Mouse (Mus musculus) embryonic facial prominence, embryonic 15.5 days (tissue): ENCODE measurements around the gene Npb. TPM values are rescaled to one million over a fixed set of nuclear protein-coding genes. Genes with fewer than 3 reads are reported as not detected.
"Not testable (repeated sequence)": the region's sequence is repeated elsewhere in the genome, so short reads cannot be mapped to it uniquely, and the experiment has no call there.

Experiments used
- ATAC-seq: fragments of 200-750 bp; cut with Nextera tagmentation; 2 replicates; pipeline ENCODE4 v1.8.0; 2017; ENCODE audit warnings: low read depth, moderate TSS enrichment; ENCODE audit not compliant: insufficient number of reproducible peaks, low FRiP score, low TSS enrichment
- H3K27ac ChIP-seq: fragments of 300-500 bp; sonication (generic); replicated peaks from 2 replicates; pipeline ENCODE4 v1.5.1; 2015; ENCODE audit warnings: mild to moderate bottlenecking, inconsistent platforms
- H3K27me3 ChIP-seq: fragments of 300-500 bp; sonication (generic); 2 replicates; pipeline ENCODE4 v1.6.1; 2015; ENCODE audit warnings: inconsistent platforms
- H3K36me3 ChIP-seq: fragments of 300-500 bp; sonication (generic); 2 replicates; pipeline ENCODE4 v1.6.1; 2015; ENCODE audit warnings: mild to moderate bottlenecking, inconsistent platforms
- H3K4me1 ChIP-seq: fragments of 300-500 bp; sonication (generic); 2 replicates; pipeline ENCODE4 v1.6.1; 2015; ENCODE audit warnings: inconsistent platforms
- H3K4me2 ChIP-seq: fragments of 300-500 bp; sonication (generic); replicated peaks from 2 replicates; pipeline ENCODE4 v1.6.1; 2015; ENCODE audit warnings: mild to moderate bottlenecking, inconsistent platforms
- H3K4me3 ChIP-seq: fragments of 300-500 bp; sonication (generic); replicated peaks from 2 replicates; pipeline ENCODE4 v1.5.1; 2015; ENCODE audit warnings: mild to moderate bottlenecking, inconsistent platforms
- H3K9ac ChIP-seq: fragments of 300-500 bp; sonication (generic); 2 replicates; pipeline ENCODE4 v1.6.1; 2015; ENCODE audit warnings: inconsistent platforms
- H3K9me3 ChIP-seq: fragments of 300-500 bp; sonication (generic); replicated peaks from 2 replicates; pipeline ENCODE4 v1.6.1; 2016; ENCODE audit warnings: inconsistent platforms
- WGBS: fragments of 180-500 bp; shearing (Covaris S2); methylation state at CpG from one replicate; pipeline ENCODE4 v1.1.7; 2015; 5-methylcytosine and 5-hydroxymethylcytosine counted together
- polyA plus RNA-seq: library from polyadenylated mRNA; unstranded; fragments of >200 nt; fragmentation: Nextera tagmentation; extraction: Ambion mirVana; gene quantifications from 2 replicates; pipeline ENCODE4 v1.2.1, GENCODE M21; 2015

The Npb gene
- 1.8 and 1.9 TPM in 2 replicates for polyA plus RNA-seq

DNA sequence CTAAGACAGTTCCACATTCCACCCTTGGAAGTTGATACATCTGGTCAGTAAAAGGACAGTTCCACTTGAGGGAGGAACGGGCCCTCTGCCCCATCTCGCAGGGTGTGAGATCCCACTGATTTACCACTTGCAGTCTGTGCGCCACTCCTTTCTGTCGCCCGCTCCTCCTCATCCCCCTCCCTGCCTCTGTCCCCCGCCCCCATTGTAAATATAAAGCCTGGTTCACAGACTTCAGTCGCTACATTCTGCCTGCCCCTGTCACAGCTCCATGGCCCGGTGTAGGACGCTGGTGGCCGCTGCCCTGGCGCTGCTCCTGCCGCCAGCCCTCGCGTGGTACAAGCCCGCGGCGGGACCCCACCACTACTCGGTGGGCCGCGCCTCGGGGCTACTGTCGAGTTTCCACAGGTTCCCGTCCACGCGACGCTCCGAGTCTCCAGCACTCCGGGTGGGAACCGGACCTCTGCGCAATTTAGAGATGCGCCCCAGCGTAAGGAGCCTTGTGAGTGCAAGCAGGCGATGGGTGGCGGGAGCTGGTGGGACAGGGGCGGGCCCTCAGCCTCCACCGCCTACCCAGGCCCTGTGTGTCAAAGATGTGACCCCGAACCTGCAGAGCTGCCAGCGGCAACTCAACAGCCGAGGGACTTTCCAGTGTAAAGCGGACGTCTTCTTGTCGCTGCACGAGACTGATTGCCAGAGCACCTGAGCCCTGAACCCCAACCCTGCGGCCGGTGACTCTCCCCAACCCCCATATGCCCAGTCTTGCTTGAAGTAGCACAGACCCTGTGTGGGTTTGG is at the start of gene Npb:
Gene Npb, plus strand, starts transcription at position 237 of the 794 bp plus-strand sequence.
- peak within 1 kb of the TSS; percentile 12 for H3K9ac ChIP-seq
- 5% methylated on average over 45 of the region's 45 CpGs for WGBS
- no peaks in the 10 kb centered on the region for H3K9me3 ChIP-seq
- H3K36me3 ChIP-seq = peaks cover 65% of the 10 kb centered on the region
- H3K27ac ChIP-seq = no peak within 1 kb of the TSS
- 0 out of 2 replicates have a peak, but pooled peaks cover 3% of the 10 kb centered on the region for H3K27me3 ChIP-seq
- no peak for ATAC-seq
- H3K4me1 ChIP-seq = peaks cover 15% of the 10 kb centered on the region
- H3K4me3 ChIP-seq = peak within 1 kb of the TSS; percentile 30
- H3K4me2 ChIP-seq = peak within 1 kb of the TSS; percentile 57

DNA sequence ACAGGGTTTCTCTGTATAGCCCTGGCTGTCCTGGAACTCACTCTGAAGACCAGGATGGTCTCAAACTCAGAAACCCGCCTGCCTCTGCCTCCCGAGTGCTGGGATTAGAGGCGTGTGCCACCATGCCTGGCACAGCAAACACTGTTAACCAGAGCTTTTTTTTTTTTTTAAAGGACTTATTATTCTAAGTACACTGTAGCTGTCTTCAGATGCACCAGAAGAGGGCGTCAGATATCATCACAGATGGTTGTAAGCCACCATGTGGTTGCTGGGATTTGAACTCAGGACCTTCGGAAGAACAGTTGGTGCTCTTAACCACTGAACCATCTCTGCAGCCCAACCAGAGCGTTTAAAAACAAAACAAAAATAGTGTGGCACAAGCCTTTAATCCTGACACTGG is 49.4 kb upstream of the Npb start:
- H3K9ac ChIP-seq, H3K27me3 ChIP-seq, H3K4me2 ChIP-seq, H3K9me3 ChIP-seq, H3K4me3 ChIP-seq, H3K27ac ChIP-seq, ATAC-seq, H3K4me1 ChIP-seq: not testable (repeated sequence)
- 88% methylated on average over 6 of the region's 6 CpGs for WGBS
- peaks cover 56% of the 10 kb centered on the region for H3K36me3 ChIP-seq

- Histone ChIP-seq H3K27ac (no peak overlapping the region), H3K36me3 (peaks cover 78% of the 10 kb centered on the region), H3K4me2 (no peak overlapping the region), H3K27me3 (no peaks in the 10 kb centered on the region), H3K4me1 (no peaks in the 10 kb centered on the region), H3K9me3 (0 out of 2 replicates have a peak, but pooled peaks cover 4% of the 10 kb centered on the region), H3K4me3 (no peak overlapping the region), H3K9ac (no peak overlapping the region)
- no peak for ATAC-seq
- 92% methylated on average over 13 of the region's 13 CpGs for whole genome bisulfite sequencing
These were observed 47.1 kb upstream of the Npb start for GRCm38 (mm10) chr11:120560952-120561728.

- H3K4me1 ChIP-seq = no peaks in the 10 kb centered on the region; the same call in 1 of the 2 replicates
- H3K9me3 ChIP-seq = no peaks in the 10 kb centered on the region
- no peaks in the 10 kb centered on the region for H3K27me3 ChIP-seq
- no peak overlapping the region for H3K27ac ChIP-seq
- peaks cover 94% of the 10 kb centered on the region for H3K36me3 ChIP-seq
- no peak for ATAC-seq
- no peak overlapping the region for H3K4me3 ChIP-seq
- no peak overlapping the region for H3K9ac ChIP-seq
- WGBS = 93% methylated on average over 13 of the region's 13 CpGs
- no peak overlapping the region for H3K4me2 ChIP-seq
These were observed 45.3 kb upstream of the Npb start for GRCm38 (mm10) chr11:120562949-120563348.

DNA sequence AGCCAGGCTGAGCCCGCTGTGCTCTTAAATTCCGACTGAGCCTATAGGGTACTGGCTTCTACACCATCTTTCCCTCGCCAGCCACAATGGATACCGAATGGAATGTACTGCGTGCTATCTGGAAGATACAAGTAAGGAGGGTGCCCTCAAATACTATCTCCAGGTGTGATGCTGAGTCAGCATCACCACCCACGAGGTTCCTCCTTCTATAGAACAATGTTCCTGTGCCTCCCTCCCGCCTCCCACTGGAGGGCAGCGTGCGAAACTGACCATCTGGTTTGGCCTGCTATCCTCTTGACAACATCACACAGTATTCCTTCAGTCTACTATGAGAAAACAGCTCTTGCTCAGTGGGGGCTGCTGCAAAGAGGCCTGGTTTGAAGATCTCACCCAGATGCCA is 43.2 kb upstream of the Npb start:
- Histone ChIP-seq H3K27ac (no peak overlapping the region), H3K9ac (no peak overlapping the region), H3K27me3 (no peaks in the 10 kb centered on the region), H3K4me3 (no peak overlapping the region), H3K36me3 (peaks cover 96% of the 10 kb centered on the region), H3K9me3 (no peaks in the 10 kb centered on the region), H3K4me2 (no peak overlapping the region), H3K4me1 (no peaks in the 10 kb centered on the region; the same call in 1 of the 2 replicates)
- 83% methylated on average over 9 of the region's 9 CpGs for WGBS
- no peak for ATAC-seq

DNA sequence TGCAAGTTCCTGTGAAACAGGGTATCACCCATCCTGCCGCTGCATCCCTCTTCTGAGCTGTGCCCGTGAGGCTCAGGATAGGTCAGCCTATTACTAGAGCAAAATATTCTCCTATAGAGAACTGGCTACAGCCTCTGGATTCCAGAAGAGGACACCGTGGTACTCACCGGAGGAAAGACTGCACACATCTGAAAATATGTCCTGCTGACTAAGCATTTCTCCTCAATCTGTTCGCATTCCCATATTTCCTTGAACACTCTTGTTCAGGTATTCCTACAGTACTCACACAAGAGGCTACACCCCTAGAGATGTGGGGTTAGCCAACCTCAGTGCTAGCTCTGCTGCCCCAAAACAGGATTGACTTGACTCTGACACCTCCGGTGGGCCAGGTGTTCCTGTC is 40.0 kb upstream of the Npb start:
- Histone ChIP-seq H3K36me3 (peaks cover 77% of the 10 kb centered on the region), H3K4me2 (no peak overlapping the region), H3K9ac (no peak overlapping the region), H3K4me3 (no peak overlapping the region), H3K4me1 (peaks cover 18% of the 10 kb centered on the region), H3K27me3 (no peaks in the 10 kb centered on the region), H3K9me3 (no peaks in the 10 kb centered on the region), H3K27ac (no peak overlapping the region)
- no peak for ATAC-seq
- 91% methylated on average over 6 of the region's 6 CpGs for WGBS

DNA sequence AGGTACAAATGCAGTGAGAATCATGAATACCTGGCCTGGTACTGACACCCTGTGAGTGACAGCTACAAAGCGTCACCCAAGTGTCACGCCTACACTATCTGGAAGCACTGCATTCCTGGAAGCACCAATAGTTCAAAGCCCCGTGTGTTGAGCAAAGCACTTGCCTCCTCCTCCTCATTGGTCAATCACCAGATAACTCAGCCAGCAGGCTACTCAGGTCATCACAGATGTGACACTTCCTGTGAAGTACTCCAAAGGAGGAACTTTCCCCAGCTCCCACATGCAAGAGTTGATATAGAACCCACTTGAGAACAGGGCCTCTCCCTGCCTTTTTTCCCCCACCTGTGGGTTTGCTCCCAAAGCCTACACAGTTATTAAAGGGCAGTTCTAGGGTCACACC is 37.2 kb upstream of the Npb start:
- WGBS = 59% methylated on average over 3 of the region's 3 CpGs
- Histone ChIP-seq H3K4me2 (peak overlapping the region; percentile 75), H3K9ac (peak overlapping the region; percentile 94), H3K4me3 (peak overlapping the region; percentile 97), H3K36me3 (peaks cover 49% of the 10 kb centered on the region), H3K27me3 (no peaks in the 10 kb centered on the region), H3K27ac (no peak overlapping the region), H3K9me3 (no peaks in the 10 kb centered on the region), H3K4me1 (peaks cover 25% of the 10 kb centered on the region)
- ATAC-seq = no peak

- H3K4me1 ChIP-seq = peaks cover 25% of the 10 kb centered on the region
These were observed 36.4 kb upstream of the Npb start for GRCm38 (mm10) chr11:120571754-120572416.

GRCm38 (mm10) chr11:120572417-120572751 is 35.9 kb upstream of the Npb start:
- H3K4me3 ChIP-seq = peak overlapping the region; percentile 97
- peaks cover 43% of the 10 kb centered on the region for H3K36me3 ChIP-seq
- under 1% methylated on average over 22 of the region's 24 CpGs for WGBS
- peak overlapping the region; percentile 94 for H3K9ac ChIP-seq
- peak overlapping the region; percentile 98 for H3K27ac ChIP-seq
- H3K27me3 ChIP-seq = no peaks in the 10 kb centered on the region
- peak overlapping the region; percentile 75 for H3K4me2 ChIP-seq
- peaks cover 25% of the 10 kb centered on the region for H3K4me1 ChIP-seq
- H3K9me3 ChIP-seq = no peaks in the 10 kb centered on the region
- ATAC-seq = peak; percentile 15

More at GRCm38 (mm10) chr11:120571754-120572416, 36.4 kb upstream of the Npb start:
- H3K4me3 ChIP-seq = peak overlapping the region; percentile 97
- peak overlapping the region; percentile 98 for H3K27ac ChIP-seq
- 8% methylated on average over 11 of the region's 11 CpGs for WGBS
- ATAC-seq = no peak
- peaks cover 43% of the 10 kb centered on the region for H3K36me3 ChIP-seq
- peak overlapping the region; percentile 75 for H3K4me2 ChIP-seq
- peak overlapping the region; percentile 94 for H3K9ac ChIP-seq
- no peaks in the 10 kb centered on the region for H3K9me3 ChIP-seq
- no peaks in the 10 kb centered on the region for H3K27me3 ChIP-seq

- Histone ChIP-seq H3K27me3 (no peaks in the 10 kb centered on the region), H3K4me1 (peaks cover 25% of the 10 kb centered on the region), H3K4me2 (peak within 1 kb of the TSS; percentile 75), H3K4me3 (peak within 1 kb of the TSS; percentile 97), H3K27ac (peak within 1 kb of the TSS; percentile 98), H3K36me3 (peaks cover 43% of the 10 kb centered on the region), H3K9ac (peak within 1 kb of the TSS; percentile 94), H3K9me3 (no peaks in the 10 kb centered on the region)
- under 1% methylated on average over 94 of the region's 94 CpGs for WGBS
- peak; percentile 96 for ATAC-seq
These were observed 35.3 kb upstream of the Npb start, which contains the start of gene P4hb for GRCm38 (mm10) chr11:120572752-120573584. TSS of gene P4hb (minus strand) at chr11:120573253.
